Mouse (Mus musculus) kidney, adult 2 months (tissue): ENCODE data around the gene Nthl1.

Source experiments
- CTCF ChIP-seq: fragments of 200-500 bp; conservative IDR thresholded peaks from 2 replicates; pipeline ENCODE4 v1.5.1; 2011; ENCODE audit warnings: low read depth, mild to moderate bottlenecking, control low read depth, low read length, moderate library complexity, mixed read lengths; ENCODE audit not compliant: insufficient read depth, insufficient read length
- POLR2A ChIP-seq: fragments of 200-500 bp; IDR thresholded peaks from one replicate; pipeline ENCODE4 v1.6.1; 2011; ENCODE audit warnings: low read depth, low read length, control low read depth

- TF ChIP-seq CTCF (peak; percentile 19; the same call in 1 of the 2 replicates), POLR2A (peak; percentile 12)
Measured at GRCm38 (mm10) chr17:24669545-24670245, 37.2 kb downstream of the Nthl1 start, which contains the start of gene Zfp598.
